Comparison of ENCODE assay signal across 8 mouse cellular contexts in genomic region chr3:142560296-142560948, GRCm38 (mm10). TPM values are rescaled to one million over a fixed set of nuclear protein-coding genes. Genes with fewer than 3 reads are reported as not detected.
DNase-seq lines count a peak whose midpoint lies in the region; ATAC-seq and TF ChIP-seq lines count a peak whose summit lies in the region.

No protein-coding gene starts in this region.

- no peaks in the 10 kb centered on the region for H3K9me3 ChIP-seq in hindbrain, postnatal 0 days (ENCODE audit: low read length)

- H3K9ac ChIP-seq in hindbrain, postnatal 0 days (replicated peaks; ENCODE audit: low read length): no peak overlapping the region

- intact Hi-C loops in gastrocnemius, adult 2 months (cut with DNase I): loop anchor here (1.0 to 10.0 kb wide), 3 partner anchors 62 to 286 kb away; partner anchors contain the start of gene Gbp2

- peak; percentile 89 for DNase-seq in gastrocnemius, adult 2 months
- DNase-seq in hindbrain, postnatal 0 days (ENCODE audit: low spot score): peak; percentile 91
- DNase-seq in left cerebral cortex, adult 18-20 months (ENCODE audit: low spot score in 2 of 2): peak; percentile 73 to 76
- peak; percentile 78 for DNase-seq in right cerebral cortex, adult 18-20 months
- peak; percentile 74 for DNase-seq in urinary bladder, adult 2 months (ENCODE audit: low spot score)

- peak overlapping the region; percentile 45 for H3K4me2 ChIP-seq in hindbrain, postnatal 0 days (ENCODE audit: low read depth, low read length)

- TF ChIP-seq CTCF in gastrocnemius, adult 2 months (IDR thresholded peaks at IDR 0.05): peak; percentile 99
- peak; percentile 98 for TF ChIP-seq CTCF in hindbrain, postnatal 0 days (IDR thresholded peaks at IDR 0.05; ENCODE audit: low read depth)

- H3K4me1 ChIP-seq in hindbrain, postnatal 0 days (ENCODE audit: insufficient read depth, low read length): no peaks in the 10 kb centered on the region

- peaks cover 12% of the 10 kb centered on the region; the same call in 1 of the 2 replicates for H3K79me2 ChIP-seq in macrophage (ENCODE audit: inconsistent target)

- H3K27ac ChIP-seq in gastrocnemius, adult 2 months: peak overlapping the region; percentile 83
- H3K27ac ChIP-seq in hindbrain, postnatal 0 days: peak overlapping the region; percentile 48; the same call in 1 of the 2 replicates
- peak overlapping the region; percentile 79 for H3K27ac ChIP-seq in macrophage

- H3K4me3 ChIP-seq in gastrocnemius, adult 2 months: peak overlapping the region; percentile 77
- peak overlapping the region; percentile 25 for H3K4me3 ChIP-seq in hindbrain, postnatal 0 days (ENCODE audit: low read length)
- H3K4me3 ChIP-seq in macrophage (ENCODE audit: inconsistent target): peak overlapping the region; percentile 36

- ATAC-seq in activated CD4-positive, CD25-positive, alpha-beta regulatory T cell, adult 4 months: peak; percentile 85
- ATAC-seq in common myeloid progenitor, adult 5-6 weeks (replicated peaks; ENCODE audit: low read depth, poor library complexity, severe bottlenecking): peak; percentile 96
- peak; percentile 91 for ATAC-seq in hindbrain, postnatal 0 days

- H3K27me3 ChIP-seq in hindbrain, postnatal 0 days (ENCODE audit: insufficient read depth, low read length): no peaks in the 10 kb centered on the region

- H3K36me3 ChIP-seq in hindbrain, postnatal 0 days (ENCODE audit: insufficient read depth, low read length): no peaks in the 10 kb centered on the region
- peaks cover 26% of the 10 kb centered on the region for H3K36me3 ChIP-seq in macrophage (ENCODE audit: inconsistent target)

- 20% methylated on average over 12 of the region's 12 CpGs for WGBS in hindbrain, postnatal 0 days
- 2% methylated on average over 11 of the region's 12 CpGs for WGBS in macrophage (ENCODE audit: missing documents)

RNA-seq across cellular contexts. Expression of gene Gbp3, which starts 0.6 kb away (rescaled TPM):
- polyA plus RNA-seq in activated CD4-positive, CD25-positive, alpha-beta regulatory T cell, adult 4 months (2017; shearing (Covaris generic)): 100 to 1,000 TPM in 1 of 2 experiments, 10 to 100 TPM in 1; 91.5 to 108 TPM
- 38.0 and 46.6 TPM in 2 replicates for total RNA-seq in common myeloid progenitor, adult 5-6 weeks (2017)
- total RNA-seq in gastrocnemius, adult 2 months (2021): 1 to 10 TPM; 2.9 to 3.0 TPM
- 2.6 and 2.7 TPM in 2 replicates for total RNA-seq in hindbrain, postnatal 0 days (2014; rRNA removed)
- polyA plus RNA-seq in hindbrain, postnatal 0 days (2015; fragmentation: Nextera tagmentation; extraction: Ambion mirVana): 2.4 and 3.9 TPM in 2 replicates
- total RNA-seq in left cerebral cortex, adult 18-20 months (2021): 1 to 10 TPM; 4.0 to 4.5 TPM
- total RNA-seq in macrophage (2018; cell fraction: chromatin; rRNA removed): 100 to 1,000 TPM in 18 of 26 experiments, 10 to 100 TPM in 8; 23.0 to 493 (median 145) TPM
- total RNA-seq in macrophage (2018; cell fraction: cytosol; rRNA removed): 100 to 1,000 TPM in 14 of 26 experiments, 10 to 100 TPM in 12; 28.6 to 372 (median 208) TPM
- 100 to 1,000 TPM in 21 of 26 experiments, 10 to 100 TPM in 5; 10.5 to 533 (median 219) TPM for total RNA-seq in macrophage (2018; cell fraction: nucleus; rRNA removed)
- polyA plus RNA-seq in macrophage (2018): 11.0 to 108 TPM (median 33.4 TPM) in 3 replicates
- polyA plus RNA-seq in urinary bladder, adult 2 months (2012; rRNA removed): 40.3 and 56.4 TPM in 2 replicates

RNA-seq across cellular contexts. Expression of gene Gbp7, which starts 30.3 kb away (rescaled TPM):
- 100 to 1,000 TPM; 226 to 256 TPM for polyA plus RNA-seq in activated CD4-positive, CD25-positive, alpha-beta regulatory T cell, adult 4 months (2017; shearing (Covaris generic))
- 38.9 and 39.1 TPM in 2 replicates for total RNA-seq in common myeloid progenitor, adult 5-6 weeks (2017)
- 10 to 100 TPM in 1 of 2 experiments, 1 to 10 TPM in 1; 6.3 to 28.4 TPM for total RNA-seq in gastrocnemius, adult 2 months (2021)
- total RNA-seq in hindbrain, postnatal 0 days (2014; rRNA removed): 1.9 and 2.8 TPM in 2 replicates
- polyA plus RNA-seq in hindbrain, postnatal 0 days (2015; fragmentation: Nextera tagmentation; extraction: Ambion mirVana): 3.5 and 3.8 TPM in 2 replicates
- 1 to 10 TPM; 2.8 to 4.2 TPM for total RNA-seq in left cerebral cortex, adult 18-20 months (2021)
- 100 to 1,000 TPM in 18 of 26 experiments, 10 to 100 TPM in 8; 34.0 to 441 (median 151) TPM for total RNA-seq in macrophage (2018; cell fraction: chromatin; rRNA removed)
- total RNA-seq in macrophage (2018; cell fraction: cytosol; rRNA removed): 100 to 1,000 TPM in 14 of 26 experiments, 10 to 100 TPM in 12; 30.0 to 199 (median 116) TPM
- total RNA-seq in macrophage (2018; cell fraction: nucleus; rRNA removed): 100 to 1,000 TPM in 20 of 26 experiments, 10 to 100 TPM in 6; 16.6 to 296 (median 159) TPM
- polyA plus RNA-seq in macrophage (2018): 9.7 to 74.3 TPM (median 22.4 TPM) in 3 replicates
- 8.4 and 19.1 TPM in 2 replicates for polyA plus RNA-seq in urinary bladder, adult 2 months (2012; rRNA removed)

RNA-seq across cellular contexts. Expression of gene Gbp2b, which starts 34.2 kb away (rescaled TPM):
- polyA plus RNA-seq in activated CD4-positive, CD25-positive, alpha-beta regulatory T cell, adult 4 months (2017; shearing (Covaris generic)): 10 to 100 TPM; 18.4 to 57.3 TPM
- not detected in 2 replicates for total RNA-seq in common myeloid progenitor, adult 5-6 weeks (2017)
- total RNA-seq in gastrocnemius, adult 2 months (2021): under 1 TPM in 1 of 2 experiments, not detected in 1; 0.17 TPM
- 0.31 TPM in 1 of 2 replicates, not detected in the other for total RNA-seq in hindbrain, postnatal 0 days (2014; rRNA removed)
- 0.18 and 0.24 TPM in 2 replicates for polyA plus RNA-seq in hindbrain, postnatal 0 days (2015; fragmentation: Nextera tagmentation; extraction: Ambion mirVana)
- not detected for total RNA-seq in left cerebral cortex, adult 18-20 months (2021)
- total RNA-seq in macrophage (2018; cell fraction: chromatin; rRNA removed): 1 to 10 TPM in 6 of 26 experiments, under 1 TPM in 8, not detected in 12; 0.38 to 2.9 (median 0.94) TPM
- 1 to 10 TPM in 13 of 26 experiments, under 1 TPM in 12, not detected in 1; 0.04 to 5.6 (median 1.4) TPM for total RNA-seq in macrophage (2018; cell fraction: cytosol; rRNA removed)
- total RNA-seq in macrophage (2018; cell fraction: nucleus; rRNA removed): 1 to 10 TPM in 13 of 26 experiments, under 1 TPM in 6, not detected in 7; 0.28 to 6.8 (median 2.6) TPM
- 0.32 to 0.66 TPM in 2 of 3 replicates, not detected in the other for polyA plus RNA-seq in macrophage (2018)
- 0.78 and 2.7 TPM in 2 replicates for polyA plus RNA-seq in urinary bladder, adult 2 months (2012; rRNA removed)

RNA-seq across cellular contexts. Expression of gene Gbp2, which starts 60.0 kb away (rescaled TPM):
- polyA plus RNA-seq in activated CD4-positive, CD25-positive, alpha-beta regulatory T cell, adult 4 months (2017; shearing (Covaris generic)): 100 to 1,000 TPM; 109 to 135 TPM
- 16.2 and 19.8 TPM in 2 replicates for total RNA-seq in common myeloid progenitor, adult 5-6 weeks (2017)
- 1 to 10 TPM; 2.9 to 3.2 TPM for total RNA-seq in gastrocnemius, adult 2 months (2021)
- total RNA-seq in hindbrain, postnatal 0 days (2014; rRNA removed): 1.0 and 2.7 TPM in 2 replicates
- polyA plus RNA-seq in hindbrain, postnatal 0 days (2015; fragmentation: Nextera tagmentation; extraction: Ambion mirVana): 1.3 TPM in 2 replicates
- 1 to 10 TPM; 2.2 to 2.7 TPM for total RNA-seq in left cerebral cortex, adult 18-20 months (2021)
- 100 to 1,000 TPM in 18 of 26 experiments, 10 to 100 TPM in 8; 11.6 to 550 (median 138) TPM for total RNA-seq in macrophage (2018; cell fraction: chromatin; rRNA removed)
- total RNA-seq in macrophage (2018; cell fraction: cytosol; rRNA removed): 1,000 to 10,000 TPM in 5 of 26 experiments, 100 to 1,000 TPM in 14, 10 to 100 TPM in 7; 53.0 to 1,080 (median 491) TPM
- total RNA-seq in macrophage (2018; cell fraction: nucleus; rRNA removed): 100 to 1,000 TPM in 22 of 26 experiments, 10 to 100 TPM in 4; 13.5 to 842 (median 412) TPM
- 22.4 to 246 TPM (median 54.9 TPM) in 3 replicates for polyA plus RNA-seq in macrophage (2018)
- polyA plus RNA-seq in urinary bladder, adult 2 months (2012; rRNA removed): 76.1 and 142 TPM in 2 replicates

Comparison
In these comparisons a context has a peak if more than half of its experiments do, and no peak if none do; other contexts are left out.
1. Peak in every context shown above with its lines: DNase-seq, ATAC-seq, H3K4me3 ChIP-seq and H3K27ac ChIP-seq.
2. H3K4me3 ChIP-seq: peak in every context shown above with its lines; median percentile 77 in gastrocnemius, adult 2 months; 36 in macrophage; 25 in hindbrain, postnatal 0 days.